Mouse (Mus musculus) lung, postnatal 0 days (tissue): ENCODE results near the gene Ttll3. TPM values are rescaled to one million over a fixed set of nuclear protein-coding genes. Genes with fewer than 3 reads are reported as not detected.

ENCODE experiments used
- ATAC-seq: fragments of 200-750 bp; cut with Nextera tagmentation; 2 replicates; pipeline ENCODE4 v1.8.0; 2017; ENCODE audit warnings: moderate library complexity
- DNase-seq: peaks from one replicate; pipeline ENCODE4 v3.0.0-alpha.2; 2016; ENCODE audit warnings: low spot score
- H3K27ac ChIP-seq: fragments of 300-500 bp; sonication (generic); 2 replicates; pipeline ENCODE4 v1.5.1; 2014; ENCODE audit warnings: antibody characterized with exemption, mild to moderate bottlenecking, low read length, mixed read lengths
- H3K27me3 ChIP-seq: fragments of 300-500 bp; sonication (generic); replicated peaks from 2 replicates; pipeline ENCODE4 v1.6.1; 2014; ENCODE audit warnings: low read length, mixed read lengths; ENCODE audit not compliant: insufficient read depth
- H3K36me3 ChIP-seq: fragments of 300-500 bp; sonication (generic); 2 replicates; pipeline ENCODE4 v1.6.1; 2014; ENCODE audit warnings: low read length, mixed read lengths; ENCODE audit not compliant: insufficient read depth
- H3K4me1 ChIP-seq: fragments of 300-500 bp; sonication (generic); 2 replicates; pipeline ENCODE4 v1.6.1; 2014; ENCODE audit warnings: antibody characterized with exemption, low read depth, low read length, mixed read lengths; ENCODE audit not compliant: insufficient read depth
- H3K4me2 ChIP-seq: fragments of 300-500 bp; sonication (generic); replicated peaks from 2 replicates; pipeline ENCODE4 v1.6.1; 2014; ENCODE audit warnings: low read depth, mild to moderate bottlenecking, low read length, moderate library complexity, mixed read lengths
- H3K4me3 ChIP-seq: fragments of 300-500 bp; sonication (generic); 2 replicates; pipeline ENCODE4 v1.5.1; 2014; ENCODE audit warnings: low read depth, low read length
- H3K9ac ChIP-seq: fragments of 300-500 bp; sonication (generic); replicated peaks from 2 replicates; pipeline ENCODE4 v1.6.1; 2014; ENCODE audit warnings: low read depth, mild to moderate bottlenecking
- H3K9me3 ChIP-seq: fragments of 300-500 bp; sonication (generic); 2 replicates; pipeline ENCODE4 v1.6.1; 2016; ENCODE audit warnings: low read length, mixed read lengths
- CTCF ChIP-seq: IDR thresholded peaks from 2 replicates; pipeline ENCODE4 v1.5.1; 2016; ENCODE audit warnings: antibody characterized with exemption, mild to moderate bottlenecking
- EP300 ChIP-seq: IDR thresholded peaks from 2 replicates; pipeline ENCODE4 v1.6.1; 2016; ENCODE audit warnings: antibody characterized with exemption, mild to moderate bottlenecking, control low read depth
- WGBS: fragments of 180-500 bp; shearing (Covaris S2); extraction: QIAGEN DNeasy Blood & Tissue Kit; methylation state at CpG from one replicate; pipeline ENCODE4 v1.1.7; 2014; 5-methylcytosine and 5-hydroxymethylcytosine counted together
- polyA plus RNA-seq: library from polyadenylated mRNA; unstranded; fragments of >200 nt; fragmentation: Nextera tagmentation; extraction: Ambion mirVana; gene quantifications from 2 replicates; pipeline ENCODE4 v1.2.1, GENCODE M21; 2015

Ttll3 gene
- polyA plus RNA-seq, 1 experiment from 2014 or later: 12.4 TPM

DNA sequence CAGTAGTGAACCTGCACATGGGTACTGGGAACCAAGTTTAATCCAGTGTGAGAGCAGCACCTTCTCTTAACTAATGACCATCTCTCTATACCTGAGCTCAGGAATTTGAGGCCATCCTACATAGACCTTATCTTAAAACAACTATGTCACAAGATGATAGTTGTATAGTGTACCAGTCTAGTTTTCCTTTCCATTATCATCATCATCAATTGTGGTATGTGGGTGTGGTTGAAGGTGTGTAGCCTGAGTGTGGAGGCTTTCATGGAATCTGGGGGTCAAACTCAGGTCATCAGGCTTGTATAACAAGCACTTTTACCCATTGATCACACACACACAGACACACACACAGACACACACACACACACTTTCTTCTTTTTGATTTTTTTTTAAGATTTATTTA is 38.5 kb upstream of the Ttll3 start:
- no peak overlapping the region for H3K4me3 ChIP-seq
- H3K36me3 ChIP-seq: no peaks in the 10 kb centered on the region
- no peak overlapping the region for H3K27ac ChIP-seq
- H3K27me3 ChIP-seq: no peaks in the 10 kb centered on the region
- TF ChIP-seq CTCF (no peak), EP300 (no peak)
- H3K9ac ChIP-seq: no peak overlapping the region
- H3K9me3 ChIP-seq: no peaks in the 10 kb centered on the region
- no peaks in the 10 kb centered on the region for H3K4me1 ChIP-seq
- no peak overlapping the region for H3K4me2 ChIP-seq
- DNase-seq (no peak), ATAC-seq (no peak)

DNA sequence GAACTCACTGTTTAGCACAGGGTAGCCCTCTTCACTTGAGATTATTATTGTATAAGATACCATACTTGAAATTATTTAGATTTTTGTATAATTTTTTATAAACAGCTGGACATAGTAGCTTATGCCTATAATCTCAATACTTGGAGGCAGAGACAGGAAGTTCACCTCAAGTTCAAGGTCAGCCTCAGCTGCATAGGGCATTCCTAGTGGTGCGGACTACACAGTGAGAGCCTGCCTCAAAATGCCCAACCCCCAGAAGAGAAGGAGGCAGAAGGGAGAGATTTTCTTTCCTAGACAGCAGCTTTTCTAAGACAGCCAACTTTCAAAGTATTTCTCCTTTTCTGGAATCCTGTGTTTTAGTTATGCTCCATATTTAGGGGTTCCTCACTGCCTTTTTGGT is 37.9 kb upstream of the Ttll3 start:
- no peak overlapping the region for H3K4me3 ChIP-seq
- no peak for ATAC-seq
- 71% methylated on average over 1 of the region's 1 CpGs for WGBS
- no peaks in the 10 kb centered on the region for H3K4me1 ChIP-seq
- H3K9me3 ChIP-seq: no peaks in the 10 kb centered on the region
- DNase-seq: no peak
- H3K9ac ChIP-seq: no peak overlapping the region
- no peak for TF ChIP-seq CTCF
- TF ChIP-seq EP300: no peak
- no peak overlapping the region for H3K27ac ChIP-seq
- no peak overlapping the region for H3K4me2 ChIP-seq
- no peaks in the 10 kb centered on the region for H3K36me3 ChIP-seq
- no peaks in the 10 kb centered on the region for H3K27me3 ChIP-seq

DNA sequence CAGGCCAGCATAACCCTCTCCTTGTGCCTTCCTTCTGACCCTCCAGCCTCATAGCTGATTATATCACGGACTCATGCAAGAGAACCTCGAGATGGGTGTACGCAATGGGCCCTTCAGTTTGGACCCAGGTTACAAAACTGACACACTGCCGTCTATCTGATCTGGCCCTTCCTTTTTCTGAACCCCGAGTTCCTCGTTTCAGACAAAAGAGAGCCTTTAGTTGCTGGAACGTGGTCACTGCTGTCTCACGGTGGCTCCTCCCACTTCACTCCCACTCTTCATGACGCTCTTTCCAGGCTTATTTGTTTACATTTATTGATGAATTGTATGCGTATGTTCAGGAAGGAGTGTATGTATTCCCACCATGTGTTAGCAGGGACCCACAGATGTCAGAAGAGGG is 37.4 kb upstream of the Ttll3 start:
- 39% methylated on average over 10 of the region's 10 CpGs for WGBS
- H3K27ac ChIP-seq: no peak overlapping the region
- H3K9ac ChIP-seq: no peak overlapping the region
- no peak overlapping the region for H3K4me3 ChIP-seq
- no peaks in the 10 kb centered on the region for H3K27me3 ChIP-seq
- no peaks in the 10 kb centered on the region for H3K9me3 ChIP-seq
- DNase-seq (peak; percentile 31), ATAC-seq (no peak)
- H3K36me3 ChIP-seq: no peaks in the 10 kb centered on the region
- H3K4me1 ChIP-seq: no peaks in the 10 kb centered on the region
- H3K4me2 ChIP-seq: no peak overlapping the region
- TF ChIP-seq EP300: no peak
- TF ChIP-seq CTCF: no peak

DNA sequence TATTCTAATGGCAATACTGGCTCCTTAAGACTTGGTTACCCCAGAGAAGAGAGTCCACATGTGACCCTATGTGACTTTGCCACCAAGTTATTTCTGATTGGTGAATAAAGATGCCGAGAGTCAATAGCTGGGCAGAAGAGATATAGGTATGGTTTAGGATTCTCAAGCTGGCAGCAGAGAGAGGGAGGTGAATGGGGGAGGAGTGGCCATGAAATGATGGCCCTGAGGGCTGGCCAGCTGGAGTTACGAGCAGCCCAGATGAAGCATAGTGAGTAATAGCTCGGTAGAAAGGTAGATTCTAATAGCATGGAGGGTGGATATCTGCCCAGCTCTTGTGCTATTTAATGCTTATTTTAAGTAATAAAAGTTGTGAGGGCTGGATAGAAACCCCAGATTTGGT is 36.2 kb upstream of the Ttll3 start:
- H3K9me3 ChIP-seq: no peaks in the 10 kb centered on the region
- no peak overlapping the region for H3K27ac ChIP-seq
- WGBS: 78% methylated on average over 3 of the region's 3 CpGs
- ATAC-seq (no peak), DNase-seq (no peak)
- H3K36me3 ChIP-seq: no peaks in the 10 kb centered on the region
- no peak overlapping the region for H3K4me3 ChIP-seq
- no peak overlapping the region for H3K9ac ChIP-seq
- TF ChIP-seq CTCF: no peak
- TF ChIP-seq EP300: no peak
- H3K4me1 ChIP-seq: no peaks in the 10 kb centered on the region
- no peak overlapping the region for H3K4me2 ChIP-seq
- no peaks in the 10 kb centered on the region for H3K27me3 ChIP-seq

DNA sequence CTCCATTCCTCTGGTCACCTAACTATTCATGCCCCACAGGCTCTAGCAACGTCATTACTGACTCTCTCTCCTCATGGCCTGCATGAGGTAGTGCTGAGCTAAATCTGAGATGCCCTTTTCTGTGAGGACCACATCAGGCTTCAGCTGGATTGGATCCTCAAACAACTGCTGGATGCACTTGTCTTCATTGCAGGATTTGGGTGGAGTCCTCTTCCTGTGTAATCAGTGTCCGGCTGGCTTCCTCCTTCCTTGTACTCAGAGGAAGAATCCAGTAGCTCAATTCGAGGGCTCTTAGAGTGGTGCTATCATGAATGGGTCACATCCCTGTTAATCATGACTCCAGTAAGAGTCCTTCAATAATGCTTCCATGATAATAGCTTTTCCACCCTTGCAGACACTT is 35.4 kb upstream of the Ttll3 start:
- peak; percentile 19; the same call in 1 of the 2 replicates for ATAC-seq
- Histone ChIP-seq H3K4me1 (no peaks in the 10 kb centered on the region), H3K4me3 (no peak overlapping the region), H3K27ac (no peak overlapping the region), H3K9me3 (no peaks in the 10 kb centered on the region), H3K9ac (no peak overlapping the region), H3K4me2 (no peak overlapping the region), H3K36me3 (no peaks in the 10 kb centered on the region), H3K27me3 (no peaks in the 10 kb centered on the region)
- TF ChIP-seq EP300 (no peak), CTCF (no peak)
- WGBS: 37% methylated on average over 3 of the region's 3 CpGs
- peak; percentile 27 for DNase-seq

DNA sequence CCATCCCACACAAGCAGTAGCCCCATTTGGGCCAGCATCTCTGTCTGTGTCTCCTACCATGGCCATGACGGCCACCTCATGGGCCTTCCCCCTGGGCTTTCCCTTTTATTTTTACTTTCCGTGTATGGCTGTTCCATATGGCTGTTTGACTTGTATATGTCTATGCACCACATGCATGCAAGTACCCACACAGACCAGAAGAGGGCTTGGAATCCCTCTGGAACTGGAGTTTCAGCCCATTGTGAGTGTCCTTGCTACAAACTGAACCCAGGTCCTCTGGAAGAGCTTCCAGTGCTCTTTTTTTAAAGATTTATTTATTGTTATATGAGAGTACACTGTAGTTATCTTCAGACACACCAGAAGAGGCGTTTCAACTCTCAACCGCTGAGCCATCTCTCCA is 27.6 kb upstream of the Ttll3 start:
- ATAC-seq: no peak
- H3K27ac ChIP-seq: no peak overlapping the region

DNA sequence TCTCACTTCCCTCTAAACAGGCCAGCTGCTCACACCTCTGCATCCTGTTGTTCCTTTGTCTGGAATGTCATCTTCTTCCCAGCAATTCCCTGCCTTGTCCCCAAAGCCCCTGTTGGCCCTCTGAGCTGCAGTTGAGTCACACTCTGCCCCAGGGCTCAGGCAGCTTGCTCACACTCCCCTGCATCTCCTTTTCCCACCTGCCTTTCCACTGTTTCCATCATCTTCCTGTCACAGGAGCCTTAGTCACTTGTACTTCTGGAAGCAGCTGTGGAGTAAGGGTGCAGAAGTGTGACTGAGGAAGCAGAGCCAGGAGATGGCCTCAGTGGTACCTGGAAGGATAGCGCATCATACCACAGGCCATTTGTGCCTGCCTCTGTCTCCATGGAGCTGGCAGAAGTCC is 26.8 kb upstream of the Ttll3 start:
- H3K9me3 ChIP-seq: no peaks in the 10 kb centered on the region
- no peak overlapping the region for H3K4me3 ChIP-seq
- DNase-seq (no peak), ATAC-seq (no peak)
- no peak overlapping the region for H3K4me2 ChIP-seq
- no peaks in the 10 kb centered on the region for H3K36me3 ChIP-seq
- H3K27me3 ChIP-seq: no peaks in the 10 kb centered on the region
- TF ChIP-seq EP300 (no peak), CTCF (no peak)
- H3K9ac ChIP-seq: no peak overlapping the region
- 90% methylated on average over 1 of the region's 1 CpGs for WGBS
- H3K27ac ChIP-seq: no peak overlapping the region
- H3K4me1 ChIP-seq: no peaks in the 10 kb centered on the region

More for the DNA sequence above, 27.6 kb upstream of the Ttll3 start:
- no peak overlapping the region for H3K4me3 ChIP-seq
- no peaks in the 10 kb centered on the region for H3K9me3 ChIP-seq
- 73% methylated on average over 4 of the region's 4 CpGs for WGBS
- no peak for DNase-seq
- H3K4me2 ChIP-seq: no peak overlapping the region
- H3K9ac ChIP-seq: no peak overlapping the region
- H3K36me3 ChIP-seq: no peaks in the 10 kb centered on the region
- H3K27me3 ChIP-seq: no peaks in the 10 kb centered on the region
- no peaks in the 10 kb centered on the region for H3K4me1 ChIP-seq
- TF ChIP-seq EP300 (no peak), CTCF (peak; percentile 22; the same call in 1 of the 2 replicates)
